Mouse (Mus musculus) limb, embryonic 14.5 days (tissue): Measurements from ENCODE around the gene Nmrk1. TPM values are rescaled to one million over a fixed set of nuclear protein-coding genes. Genes with fewer than 3 reads are reported as not detected.

Source experiments
- ATAC-seq: fragments of 200-750 bp; cut with Nextera tagmentation; 2 replicates; pipeline ENCODE4 v1.8.0; 2017; ENCODE audit warnings: low read depth, moderate number of reproducible peaks, moderate TSS enrichment; ENCODE audit not compliant: low FRiP score
- DNase-seq: peaks from one replicate; pipeline ENCODE4 v3.0.0-alpha.2; 2015; ENCODE audit warnings: low spot score
- H3K27ac ChIP-seq: fragments of 300-500 bp; sonication (generic); replicated peaks from 2 replicates; pipeline ENCODE4 v1.5.1; 2014; ENCODE audit warnings: low read depth, mild to moderate bottlenecking, low read length, moderate library complexity, mixed read lengths
- H3K27me3 ChIP-seq: fragments of 300-500 bp; sonication (generic); 2 replicates; pipeline ENCODE4 v1.6.1; 2014; ENCODE audit warnings: low read length, mixed read lengths; ENCODE audit not compliant: control insufficient read depth, insufficient read depth
- H3K36me3 ChIP-seq: fragments of 300-500 bp; sonication (generic); 2 replicates; pipeline ENCODE4 v1.6.1; 2014; ENCODE audit warnings: mild to moderate bottlenecking, low read length, moderate library complexity, mixed read lengths; ENCODE audit not compliant: control insufficient read depth, insufficient read depth
- H3K4me1 ChIP-seq: fragments of 300-500 bp; sonication (generic); 2 replicates; pipeline ENCODE4 v1.6.1; 2014; ENCODE audit warnings: antibody characterized with exemption, low read length, mixed read lengths; ENCODE audit not compliant: control insufficient read depth, insufficient read depth
- H3K4me2 ChIP-seq: fragments of 300-500 bp; sonication (generic); replicated peaks from 2 replicates; pipeline ENCODE4 v1.6.1; 2014; ENCODE audit warnings: low read depth, mild to moderate bottlenecking, low read length, moderate library complexity; ENCODE audit not compliant: severe bottlenecking
- H3K4me3 ChIP-seq: fragments of 300-500 bp; sonication (generic); replicated peaks from 2 replicates; pipeline ENCODE4 v1.5.1; 2014; ENCODE audit warnings: low read length
- H3K9ac ChIP-seq: fragments of 300-500 bp; sonication (generic); 2 replicates; pipeline ENCODE4 v1.6.1; 2014; ENCODE audit warnings: mild to moderate bottlenecking, low read depth, low read length, moderate library complexity; ENCODE audit not compliant: severe bottlenecking
- H3K9me3 ChIP-seq: fragments of 300-500 bp; sonication (generic); 2 replicates; pipeline ENCODE4 v1.6.1; 2016; ENCODE audit warnings: low read length; ENCODE audit not compliant: control insufficient read depth
- POLR2A ChIP-seq: fragments of 200-500 bp; IDR thresholded peaks from 2 replicates; pipeline ENCODE4 v1.8.0; 2012; ENCODE audit warnings: inconsistent platforms, mild to moderate bottlenecking, moderate library complexity, borderline replicate concordance; ENCODE audit not compliant: insufficient read depth, insufficient read length; ENCODE audit errors: extremely low read depth
- WGBS: fragments of 180-500 bp; shearing (Covaris S2); extraction: QIAGEN DNeasy Blood & Tissue Kit; methylation state at CpG from one replicate; pipeline ENCODE4 v1.1.7; 2014; 5-methylcytosine and 5-hydroxymethylcytosine counted together
- polyA plus RNA-seq, 2 experiments: library from polyadenylated mRNA; depleted of rRNA in 1 of 2; stranded (reverse) in 1 of 2; unstranded in 1 of 2; fragments of >200 nt; fragmentation: Nextera tagmentation in 1 of 2; extraction: Ambion mirVana in 1 of 2; gene quantifications; 2 replicates each; pipeline versions ENCODE4 v1.2.1 to v1.2.3; 2012 to 2014

Gene Nmrk1
- polyA plus RNA-seq, 2 experiments: 12.4 to 13.6 TPM

- no peak for ATAC-seq
- no peaks in the 10 kb centered on the region for H3K27me3 ChIP-seq
- no peaks in the 10 kb centered on the region for H3K9me3 ChIP-seq
- peaks cover 7% of the 10 kb centered on the region; the same call in 1 of the 2 replicates for H3K4me1 ChIP-seq
- 0 out of 2 replicates have a peak overlapping the region, but pooled peaks have one; percentile 83 for H3K4me2 ChIP-seq
- no peak overlapping the region for H3K9ac ChIP-seq
- DNase-seq: peak; percentile 52
- 42% methylated on average over 1 of the region's 1 CpGs for WGBS
- no peak overlapping the region for H3K27ac ChIP-seq
- no peak overlapping the region for H3K4me3 ChIP-seq
- no peak for TF ChIP-seq POLR2A
- no peaks in the 10 kb centered on the region for H3K36me3 ChIP-seq
These were observed 2.2 kb upstream of the Nmrk1 start for GRCm38 (mm10) chr19:18629589-18629988.

GRCm38 (mm10) chr19:18630221-18631119 is 1.3 kb upstream of the Nmrk1 start:
- H3K4me3 ChIP-seq: peak overlapping the region; percentile 78
- peak overlapping the region; percentile 65 for H3K9ac ChIP-seq
- H3K9me3 ChIP-seq: no peaks in the 10 kb centered on the region
- H3K4me1 ChIP-seq: peaks cover 7% of the 10 kb centered on the region; the same call in 1 of the 2 replicates
- no peaks in the 10 kb centered on the region for H3K36me3 ChIP-seq
- TF ChIP-seq POLR2A: no peak
- DNase-seq (no peak), ATAC-seq (no peak)
- no peak overlapping the region for H3K27ac ChIP-seq
- no peaks in the 10 kb centered on the region for H3K27me3 ChIP-seq
- 5% methylated on average over 17 of the region's 17 CpGs for WGBS
- peak overlapping the region; percentile 83 for H3K4me2 ChIP-seq

- Histone ChIP-seq H3K4me3 (peak overlapping the region; percentile 78), H3K9ac (peak overlapping the region; percentile 65), H3K4me1 (peaks cover 7% of the 10 kb centered on the region; the same call in 1 of the 2 replicates), H3K4me2 (peak overlapping the region; percentile 83), H3K9me3 (no peaks in the 10 kb centered on the region), H3K36me3 (no peaks in the 10 kb centered on the region), H3K27ac (peak overlapping the region; percentile 70; the same call in 1 of the 2 replicates), H3K27me3 (no peaks in the 10 kb centered on the region)
- no peak; the same call in 1 of the 2 replicates for TF ChIP-seq POLR2A
- DNase-seq (peak; percentile 26), ATAC-seq (peak; percentile 23; the same call in 1 of the 2 replicates)
- WGBS: under 1% methylated on average over 30 of the region's 40 CpGs
These were observed 548 bp upstream of the Nmrk1 start for GRCm38 (mm10) chr19:18631161-18631643.

GRCm38 (mm10) chr19:18632231-18633185 is 758 bp downstream of the Nmrk1 start:
- H3K27me3 ChIP-seq: no peaks in the 10 kb centered on the region
- no peaks in the 10 kb centered on the region for H3K36me3 ChIP-seq
- 42% methylated on average over 13 of the region's 13 CpGs for WGBS
- peak overlapping the region; percentile 78 for H3K4me3 ChIP-seq
- H3K4me2 ChIP-seq: peak overlapping the region; percentile 83
- DNase-seq (no peak), ATAC-seq (no peak)
- H3K9ac ChIP-seq: peak overlapping the region; percentile 65
- H3K9me3 ChIP-seq: no peaks in the 10 kb centered on the region
- no peak overlapping the region for H3K27ac ChIP-seq
- no peak for TF ChIP-seq POLR2A
- peaks cover 7% of the 10 kb centered on the region; the same call in 1 of the 2 replicates for H3K4me1 ChIP-seq

GRCm38 (mm10) chr19:18637954-18638353 is 6.2 kb downstream of the Nmrk1 start:
- Histone ChIP-seq H3K27ac (no peak overlapping the region), H3K9me3 (no peaks in the 10 kb centered on the region), H3K4me2 (no peak overlapping the region), H3K4me1 (no peaks in the 10 kb centered on the region; the same call in 1 of the 2 replicates), H3K36me3 (no peaks in the 10 kb centered on the region), H3K9ac (no peak overlapping the region), H3K27me3 (no peaks in the 10 kb centered on the region), H3K4me3 (no peak overlapping the region)
- no peak for TF ChIP-seq POLR2A
- DNase-seq (no peak), ATAC-seq (no peak)
- WGBS: 71% methylated on average over 5 of the region's 5 CpGs
